Mouse (Mus musculus) spleen, adult 2 months (tissue): ENCODE data around the gene Aen.

Experiments used
- CTCF ChIP-seq: fragments of 200-500 bp; IDR thresholded peaks from 2 replicates; pipeline ENCODE4 v1.5.1; 2011; ENCODE audit warnings: mild to moderate bottlenecking, inconsistent platforms; ENCODE audit not compliant: insufficient read depth, insufficient read length, insufficient replicate concordance; ENCODE audit errors: extremely low read depth
- POLR2A ChIP-seq: fragments of 200-500 bp; IDR thresholded peaks from 2 replicates; pipeline ENCODE4 v1.6.1; 2011; ENCODE audit warnings: low read depth, low read length, inconsistent platforms

DNA sequence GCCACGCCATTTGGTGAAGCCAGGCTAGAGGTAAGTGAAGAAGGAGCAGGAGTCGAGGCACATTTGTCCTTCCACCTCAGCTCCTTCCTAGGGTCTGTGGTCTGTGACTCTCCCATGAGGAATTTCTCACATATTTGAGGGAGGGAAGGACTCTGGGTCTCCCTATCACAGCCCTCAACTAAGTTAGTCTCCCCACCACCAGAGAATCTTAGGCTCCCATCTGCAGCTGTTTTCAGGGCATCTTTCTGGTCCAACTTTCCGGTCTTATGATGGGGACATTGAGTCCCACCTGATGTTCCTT, 18.8 kb downstream of the Aen start:
- TF ChIP-seq CTCF (no peak), POLR2A (no peak)
